Mouse (Mus musculus): ENCODE results near the gene Gfm2. TPM values are rescaled to one million over a fixed set of nuclear protein-coding genes. Genes with fewer than 3 reads are reported as not detected.
"Not testable (repeated sequence)": the region's sequence is repeated elsewhere in the genome, so short reads cannot be mapped to it uniquely, and the experiment has no call there.

Gene Gfm2
- polyA plus RNA-seq (2015; fragmentation: Nextera tagmentation; extraction: Ambion mirVana) = 24.5 and 26.7 TPM in 2 replicates

- no peaks in the 10 kb centered on the region for H3K9me3 ChIP-seq
- H3K4me3 ChIP-seq = peak within 1 kb of the TSS; percentile 96
- peak within 1 kb of the TSS; percentile 55 for H3K4me2 ChIP-seq
- no peaks in the 10 kb centered on the region for H3K27me3 ChIP-seq
- peak within 1 kb of the TSS; percentile 80 for H3K27ac ChIP-seq
- peak; percentile 95 for ATAC-seq (ENCODE audit: borderline replicate concordance, extremely low read depth, low FRiP score, low TSS enrichment)
- H3K4me1 ChIP-seq = peaks cover 12% of the 10 kb centered on the region
- H3K9ac ChIP-seq = peak within 1 kb of the TSS; percentile 89
- H3K36me3 ChIP-seq = peaks cover 21% of the 10 kb centered on the region; the same call in 1 of the 2 replicates
- WGBS = under 1% methylated on average over 57 of the region's 57 CpGs
These were observed at the start of gene Gfm2, which contains the start of gene Nsa2 for GRCm38 (mm10) chr13:97137466-97138400. Gene Gfm2, plus strand, starts transcription at chr13:97137937. Gene Nsa2, minus strand, starts transcription at chr13:97137937.

- no peak overlapping the region for H3K4me2 ChIP-seq
- no peak overlapping the region for H3K9ac ChIP-seq
- H3K4me3 ChIP-seq = no peak overlapping the region
- H3K4me1 ChIP-seq = no peaks in the 10 kb centered on the region
- no peaks in the 10 kb centered on the region for H3K36me3 ChIP-seq
- H3K9me3 ChIP-seq = no peaks in the 10 kb centered on the region
- 88% methylated on average over 3 of the region's 3 CpGs for WGBS
- no peak overlapping the region for H3K27ac ChIP-seq
- no peak for ATAC-seq (ENCODE audit: borderline replicate concordance, extremely low read depth, low FRiP score, low TSS enrichment)
- H3K27me3 ChIP-seq = no peaks in the 10 kb centered on the region
These were observed 49.6 kb upstream of the Gfm2 start for GRCm38 (mm10) chr13:97088183-97088582.

GRCm38 (mm10) chr13:97095726-97096125, 42.0 kb upstream of the Gfm2 start:
- Histone ChIP-seq H3K4me1 (no peaks in the 10 kb centered on the region), H3K4me3 (no peak overlapping the region), H3K4me2 (no peak overlapping the region), H3K27me3 (no peaks in the 10 kb centered on the region), H3K27ac (no peak overlapping the region), H3K36me3 (no peaks in the 10 kb centered on the region), H3K9ac (no peak overlapping the region), H3K9me3 (no peaks in the 10 kb centered on the region)
- ATAC-seq (ENCODE audit: borderline replicate concordance, extremely low read depth, low FRiP score, low TSS enrichment) = no peak
- WGBS = 67% methylated on average over 4 of the region's 4 CpGs

GRCm38 (mm10) chr13:97099187-97099852, 38.4 kb upstream of the Gfm2 start, which contains the start of gene Gm6169:
Gene Gm6169, minus strand, starts transcription at chr13:97099237.
- Histone ChIP-seq H3K27ac (no peak within 1 kb of the TSS), H3K9me3 (no peaks in the 10 kb centered on the region), H3K27me3 (no peaks in the 10 kb centered on the region), H3K4me2 (no peak within 1 kb of the TSS), H3K4me1 (no peaks in the 10 kb centered on the region), H3K4me3 (no peak within 1 kb of the TSS), H3K9ac (no peak within 1 kb of the TSS), H3K36me3 (no peaks in the 10 kb centered on the region)
- 77% methylated on average over 22 of the region's 22 CpGs for WGBS
- ATAC-seq (ENCODE audit: borderline replicate concordance, extremely low read depth, low FRiP score, low TSS enrichment) = no peak

- Histone ChIP-seq H3K27me3 (no peaks in the 10 kb centered on the region), H3K9me3 (no peaks in the 10 kb centered on the region), H3K9ac (no peak overlapping the region), H3K4me1 (no peaks in the 10 kb centered on the region), H3K4me3 (no peak overlapping the region), H3K4me2 (no peak overlapping the region), H3K36me3 (no peaks in the 10 kb centered on the region), H3K27ac (no peak overlapping the region)
- WGBS = 65% methylated on average over 7 of the region's 7 CpGs
- no peak for ATAC-seq (ENCODE audit: borderline replicate concordance, extremely low read depth, low FRiP score, low TSS enrichment)
These were observed 32.7 kb upstream of the Gfm2 start for GRCm38 (mm10) chr13:97104996-97105395.

- H3K27me3 ChIP-seq; H3K36me3 ChIP-seq; ATAC-seq (ENCODE audit: borderline replicate concordance, extremely low read depth, low FRiP score, low TSS enrichment); H3K4me3 ChIP-seq; H3K9me3 ChIP-seq; H3K27ac ChIP-seq; H3K4me1 ChIP-seq; H3K4me2 ChIP-seq; H3K9ac ChIP-seq: not testable (repeated sequence)
- WGBS = 91% methylated on average over 4 of the region's 4 CpGs
These were observed 30.0 kb upstream of the Gfm2 start for GRCm38 (mm10) chr13:97107721-97108120.

GRCm38 (mm10) chr13:97109046-97109445, 28.7 kb upstream of the Gfm2 start:
- Histone ChIP-seq H3K27ac (no peak overlapping the region), H3K36me3 (no peaks in the 10 kb centered on the region), H3K4me1 (no peaks in the 10 kb centered on the region), H3K27me3 (no peaks in the 10 kb centered on the region), H3K9me3 (no peaks in the 10 kb centered on the region), H3K4me3 (no peak overlapping the region), H3K9ac (no peak overlapping the region), H3K4me2 (no peak overlapping the region)
- 73% methylated on average over 4 of the region's 4 CpGs for WGBS
- no peak for ATAC-seq (ENCODE audit: borderline replicate concordance, extremely low read depth, low FRiP score, low TSS enrichment)

- H3K4me1 ChIP-seq = no peaks in the 10 kb centered on the region
- no peaks in the 10 kb centered on the region for H3K27me3 ChIP-seq
- no peaks in the 10 kb centered on the region for H3K9me3 ChIP-seq
- no peaks in the 10 kb centered on the region for H3K36me3 ChIP-seq
- no peak overlapping the region for H3K4me3 ChIP-seq
- ATAC-seq (ENCODE audit: borderline replicate concordance, extremely low read depth, low FRiP score, low TSS enrichment) = no peak
- no peak overlapping the region for H3K9ac ChIP-seq
- H3K4me2 ChIP-seq = no peak overlapping the region
- WGBS = 66% methylated on average over 3 of the region's 3 CpGs
- no peak overlapping the region for H3K27ac ChIP-seq
These were observed 16.4 kb upstream of the Gfm2 start for GRCm38 (mm10) chr13:97121341-97121740.

GRCm38 (mm10) chr13:97129654-97130053, 8.1 kb upstream of the Gfm2 start:
- H3K36me3 ChIP-seq = peaks cover 23% of the 10 kb centered on the region
- not testable (repeated sequence) for H3K9ac ChIP-seq; H3K4me3 ChIP-seq; H3K27me3 ChIP-seq; H3K9me3 ChIP-seq; ATAC-seq (ENCODE audit: borderline replicate concordance, extremely low read depth, low FRiP score, low TSS enrichment); H3K4me1 ChIP-seq; H3K27ac ChIP-seq; H3K4me2 ChIP-seq
- 85% methylated on average over 4 of the region's 4 CpGs for WGBS

GRCm38 (mm10) chr13:97130413-97130812, 7.3 kb upstream of the Gfm2 start:
- ATAC-seq (ENCODE audit: borderline replicate concordance, extremely low read depth, low FRiP score, low TSS enrichment); H3K4me2 ChIP-seq; H3K4me1 ChIP-seq; H3K9ac ChIP-seq; H3K9me3 ChIP-seq; H3K4me3 ChIP-seq; H3K27ac ChIP-seq; H3K27me3 ChIP-seq: not testable (repeated sequence)
- no CpG with 5 or more reads among the region's 2 CpGs for WGBS
- H3K36me3 ChIP-seq = peaks cover 29% of the 10 kb centered on the region

GRCm38 (mm10) chr13:97138404-97138931, 731 bp downstream of the Gfm2 start:
- H3K27me3 ChIP-seq, H3K9me3 ChIP-seq: not testable (repeated sequence)
- Histone ChIP-seq H3K4me1 (peaks cover 12% of the 10 kb centered on the region), H3K36me3 (peaks cover 22% of the 10 kb centered on the region; the same call in 1 of the 2 replicates), H3K4me2 (peak overlapping the region; percentile 55), H3K9ac (peak overlapping the region; percentile 89), H3K4me3 (peak overlapping the region; percentile 96), H3K27ac (peak overlapping the region; percentile 80; the same call in 1 of the 2 replicates)
- 0 out of 2 replicates have a peak, but pooled peaks have one; percentile 5 for ATAC-seq (ENCODE audit: borderline replicate concordance, extremely low read depth, low FRiP score, low TSS enrichment)
- WGBS = 31% methylated on average over 8 of the region's 8 CpGs

Data from lung, embryonic 15.5 days (tissue).